Mouse (Mus musculus) lung, postnatal 0 days (tissue): ENCODE data around the gene Pcsk5. TPM values are rescaled to one million over a fixed set of nuclear protein-coding genes. Genes with fewer than 3 reads are reported as not detected.

ENCODE experiments used
- ATAC-seq: fragments of 200-750 bp; cut with Nextera tagmentation; 2 replicates; pipeline ENCODE4 v1.8.0; 2017; ENCODE audit warnings: moderate library complexity
- DNase-seq: peaks from one replicate; pipeline ENCODE4 v3.0.0-alpha.2; 2016; ENCODE audit warnings: low spot score
- H3K27ac ChIP-seq: fragments of 300-500 bp; sonication (generic); 2 replicates; pipeline ENCODE4 v1.5.1; 2014; ENCODE audit warnings: antibody characterized with exemption, mild to moderate bottlenecking, low read length, mixed read lengths
- H3K27me3 ChIP-seq: fragments of 300-500 bp; sonication (generic); replicated peaks from 2 replicates; pipeline ENCODE4 v1.6.1; 2014; ENCODE audit warnings: low read length, mixed read lengths; ENCODE audit not compliant: insufficient read depth
- H3K36me3 ChIP-seq: fragments of 300-500 bp; sonication (generic); 2 replicates; pipeline ENCODE4 v1.6.1; 2014; ENCODE audit warnings: low read length, mixed read lengths; ENCODE audit not compliant: insufficient read depth
- H3K4me1 ChIP-seq: fragments of 300-500 bp; sonication (generic); 2 replicates; pipeline ENCODE4 v1.6.1; 2014; ENCODE audit warnings: antibody characterized with exemption, low read depth, low read length, mixed read lengths; ENCODE audit not compliant: insufficient read depth
- H3K4me2 ChIP-seq: fragments of 300-500 bp; sonication (generic); replicated peaks from 2 replicates; pipeline ENCODE4 v1.6.1; 2014; ENCODE audit warnings: low read depth, mild to moderate bottlenecking, low read length, moderate library complexity, mixed read lengths
- H3K4me3 ChIP-seq: fragments of 300-500 bp; sonication (generic); 2 replicates; pipeline ENCODE4 v1.5.1; 2014; ENCODE audit warnings: low read depth, low read length
- H3K9ac ChIP-seq: fragments of 300-500 bp; sonication (generic); replicated peaks from 2 replicates; pipeline ENCODE4 v1.6.1; 2014; ENCODE audit warnings: low read depth, mild to moderate bottlenecking
- H3K9me3 ChIP-seq: fragments of 300-500 bp; sonication (generic); 2 replicates; pipeline ENCODE4 v1.6.1; 2016; ENCODE audit warnings: low read length, mixed read lengths
- CTCF ChIP-seq: IDR thresholded peaks from 2 replicates; pipeline ENCODE4 v1.5.1; 2016; ENCODE audit warnings: antibody characterized with exemption, mild to moderate bottlenecking
- EP300 ChIP-seq: IDR thresholded peaks from 2 replicates; pipeline ENCODE4 v1.6.1; 2016; ENCODE audit warnings: antibody characterized with exemption, mild to moderate bottlenecking, control low read depth
- WGBS: fragments of 180-500 bp; shearing (Covaris S2); extraction: QIAGEN DNeasy Blood & Tissue Kit; methylation state at CpG from one replicate; pipeline ENCODE4 v1.1.7; 2014; 5-methylcytosine and 5-hydroxymethylcytosine counted together
- polyA plus RNA-seq: library from polyadenylated mRNA; unstranded; fragments of >200 nt; fragmentation: Nextera tagmentation; extraction: Ambion mirVana; gene quantifications from 2 replicates; pipeline ENCODE4 v1.2.1, GENCODE M21; 2015

The Pcsk5 gene
- polyA plus RNA-seq, 1 experiment from 2014 or later, result 26.3 TPM

GRCm38 (mm10) chr19:17525558-17525957 lies 311.9 kb downstream of the Pcsk5 start:
- no peaks in the 10 kb centered on the region for H3K4me1 ChIP-seq
- H3K4me3 ChIP-seq, result no peak overlapping the region
- ATAC-seq (no peak), DNase-seq (no peak)
- H3K9me3 ChIP-seq, result no peaks in the 10 kb centered on the region
- H3K27me3 ChIP-seq, result no peaks in the 10 kb centered on the region
- TF ChIP-seq CTCF (no peak), EP300 (no peak)
- H3K27ac ChIP-seq, result no peak overlapping the region
- no peak overlapping the region for H3K4me2 ChIP-seq
- WGBS, result 69% methylated on average over 1 of the region's 1 CpGs
- no peaks in the 10 kb centered on the region for H3K36me3 ChIP-seq
- no peak overlapping the region for H3K9ac ChIP-seq

- TF ChIP-seq CTCF, result no peak
- no peak for TF ChIP-seq EP300
- Histone ChIP-seq H3K4me1 (no peaks in the 10 kb centered on the region), H3K36me3 (no peaks in the 10 kb centered on the region), H3K9me3 (no peaks in the 10 kb centered on the region), H3K9ac (no peak overlapping the region), H3K27ac (no peak overlapping the region), H3K4me2 (no peak overlapping the region), H3K27me3 (no peaks in the 10 kb centered on the region), H3K4me3 (no peak overlapping the region)
- DNase-seq (no peak), ATAC-seq (no peak)
- 53% methylated on average over 3 of the region's 3 CpGs for WGBS
Observed at GRCm38 (mm10) chr19:17514456-17514855, 323.0 kb downstream of the Pcsk5 start.

GRCm38 (mm10) chr19:17511283-17511682 lies 326.1 kb downstream of the Pcsk5 start:
- Histone ChIP-seq H3K36me3 (no peaks in the 10 kb centered on the region), H3K4me3 (no peak overlapping the region), H3K9me3 (no peaks in the 10 kb centered on the region), H3K9ac (no peak overlapping the region), H3K27me3 (no peaks in the 10 kb centered on the region), H3K4me1 (no peaks in the 10 kb centered on the region), H3K4me2 (no peak overlapping the region), H3K27ac (no peak overlapping the region)
- WGBS, result 62% methylated on average over 5 of the region's 5 CpGs
- TF ChIP-seq CTCF (no peak), EP300 (no peak)
- no peak for DNase-seq
- ATAC-seq, result no peak

GRCm38 (mm10) chr19:17504212-17504611 lies 333.2 kb downstream of the Pcsk5 start:
- H3K9me3 ChIP-seq, result no peaks in the 10 kb centered on the region
- TF ChIP-seq EP300 (no peak), CTCF (no peak)
- no peak overlapping the region for H3K4me2 ChIP-seq
- no peak overlapping the region for H3K9ac ChIP-seq
- 74% methylated on average over 6 of the region's 6 CpGs for WGBS
- H3K4me3 ChIP-seq, result no peak overlapping the region
- no peak for ATAC-seq
- H3K4me1 ChIP-seq, result no peaks in the 10 kb centered on the region
- H3K36me3 ChIP-seq, result no peaks in the 10 kb centered on the region
- no peak overlapping the region for H3K27ac ChIP-seq
- DNase-seq, result no peak
- H3K27me3 ChIP-seq, result no peaks in the 10 kb centered on the region

GRCm38 (mm10) chr19:17498586-17499235 lies 338.7 kb downstream of the Pcsk5 start:
- peak; percentile 90 for ATAC-seq
- H3K27ac ChIP-seq, result no peak overlapping the region
- H3K9ac ChIP-seq, result no peak overlapping the region
- no peak overlapping the region for H3K4me2 ChIP-seq
- no peaks in the 10 kb centered on the region for H3K4me1 ChIP-seq
- DNase-seq, result peak; percentile 63
- no peak for TF ChIP-seq EP300
- no peak for TF ChIP-seq CTCF
- H3K36me3 ChIP-seq, result no peaks in the 10 kb centered on the region
- H3K27me3 ChIP-seq, result no peaks in the 10 kb centered on the region
- no peaks in the 10 kb centered on the region for H3K9me3 ChIP-seq
- H3K4me3 ChIP-seq, result no peak overlapping the region
- 63% methylated on average over 7 of the region's 7 CpGs for WGBS

GRCm38 (mm10) chr19:17496131-17496530 lies 341.3 kb downstream of the Pcsk5 start:
- Histone ChIP-seq H3K9me3 (no peaks in the 10 kb centered on the region), H3K27me3 (no peaks in the 10 kb centered on the region), H3K9ac (no peak overlapping the region), H3K4me1 (no peaks in the 10 kb centered on the region), H3K36me3 (no peaks in the 10 kb centered on the region), H3K4me2 (no peak overlapping the region), H3K4me3 (no peak overlapping the region), H3K27ac (no peak overlapping the region)
- ATAC-seq (no peak), DNase-seq (no peak)
- no peak for TF ChIP-seq CTCF
- no peak for TF ChIP-seq EP300
- WGBS, result 100% methylated on average over 1 of the region's 1 CpGs
